Mouse (Mus musculus) spleen, postnatal 10 days (tissue): ENCODE results near the gene Zfp661.

Experiments
- DNase-seq, 2 experiments: peaks; one replicate each; pipeline ENCODE4 v3.0.0; 2021 to 2022; ENCODE audit warnings: low spot score in 2 of 2

The Zfp661 gene

DNA sequence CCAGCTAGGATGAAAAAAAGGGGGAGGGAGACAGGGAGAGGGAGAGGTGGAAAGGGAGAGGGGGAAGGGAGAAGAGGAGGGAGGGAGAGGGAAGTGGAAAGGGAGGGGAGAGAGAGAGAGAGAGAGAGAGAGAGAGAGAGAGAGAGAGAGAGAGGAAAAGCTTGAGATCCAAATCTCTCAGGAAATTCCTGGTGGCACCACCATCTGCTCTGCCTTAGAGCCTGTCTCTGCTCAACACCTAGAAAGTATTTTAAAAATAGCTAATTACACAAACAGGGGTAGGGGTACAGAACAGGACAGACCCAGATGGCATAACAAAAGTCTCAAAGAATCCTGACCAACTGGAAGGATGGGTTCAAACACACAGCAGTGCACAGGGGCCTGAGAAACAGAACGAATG, 36.4 kb downstream of the Zfp661 start:
- DNase-seq = no peak

DNA sequence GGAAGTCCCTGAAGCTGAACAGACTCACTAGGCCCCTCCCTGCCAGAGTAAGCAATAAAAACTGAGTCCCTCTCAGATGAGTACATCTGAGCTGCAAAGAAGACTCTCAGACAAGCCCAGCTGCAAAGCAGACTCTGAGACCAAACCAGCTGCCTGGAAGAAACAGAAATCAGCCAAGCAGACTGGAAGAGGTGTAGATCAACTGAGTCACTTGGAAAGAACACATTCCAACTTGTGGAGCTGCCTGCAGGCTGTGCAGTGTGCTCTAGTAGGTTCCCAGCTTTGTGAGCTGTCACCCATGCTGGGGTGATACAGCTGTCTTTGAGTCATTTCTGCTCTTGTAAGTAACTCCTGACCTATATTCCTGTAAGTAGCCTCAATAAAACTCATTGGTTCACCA, 37.2 kb downstream of the Zfp661 start:
- no peak for DNase-seq

DNA sequence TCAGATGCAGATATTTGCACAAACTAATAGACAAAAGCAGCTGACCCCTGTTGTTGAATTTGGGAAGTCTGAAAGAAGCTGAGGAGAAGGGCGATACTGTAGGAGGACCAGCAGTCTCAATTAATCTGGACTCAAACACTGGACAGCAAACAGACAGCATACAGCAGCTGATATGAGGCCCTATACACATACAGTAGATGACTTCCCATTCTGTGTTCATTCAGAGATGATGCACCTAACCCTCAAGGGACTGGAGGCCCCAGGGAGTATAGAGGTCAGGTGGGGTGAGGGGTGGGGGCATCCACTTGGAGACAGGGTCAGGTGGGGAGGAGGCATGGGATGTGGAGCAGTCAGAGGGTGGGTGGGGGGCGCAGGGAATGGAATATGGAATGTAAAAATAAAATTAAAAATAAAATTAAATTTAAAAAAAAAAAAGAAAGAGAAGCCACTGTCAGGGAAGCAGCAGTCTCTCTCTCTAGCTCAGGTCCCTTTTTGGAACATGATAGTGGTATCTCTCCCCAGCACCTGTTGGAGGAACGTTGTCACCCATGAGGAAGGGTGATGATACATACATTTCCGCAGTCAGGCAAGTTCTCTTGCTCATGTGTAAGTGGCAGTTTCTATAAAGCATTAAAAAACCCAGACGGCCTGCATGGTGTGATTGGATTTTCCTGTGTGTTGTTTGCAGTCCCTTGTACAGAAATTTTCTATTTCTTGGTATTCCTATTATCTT, 38.4 kb downstream of the Zfp661 start:
- no peak for DNase-seq

DNA sequence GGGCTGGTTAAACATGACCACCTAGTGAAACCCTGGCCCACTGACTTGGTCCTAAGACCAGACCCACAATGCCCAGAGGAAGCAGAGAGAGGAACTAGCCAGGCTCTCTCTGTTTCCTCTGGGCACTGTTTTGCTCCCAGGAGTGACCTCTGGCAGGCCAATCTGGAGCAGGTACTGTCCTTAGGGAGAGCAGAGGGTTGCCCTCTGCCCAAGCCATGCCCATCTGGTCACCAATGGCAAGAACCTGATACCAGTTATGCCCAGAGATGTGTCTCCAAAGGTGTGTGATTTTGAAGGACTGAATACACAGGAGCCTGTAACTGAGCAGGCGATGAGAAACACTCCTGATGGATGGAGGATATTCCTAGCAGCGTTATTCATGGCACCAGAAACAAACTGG, 45.2 kb downstream of the Zfp661 start:
- DNase-seq = no peak

DNA sequence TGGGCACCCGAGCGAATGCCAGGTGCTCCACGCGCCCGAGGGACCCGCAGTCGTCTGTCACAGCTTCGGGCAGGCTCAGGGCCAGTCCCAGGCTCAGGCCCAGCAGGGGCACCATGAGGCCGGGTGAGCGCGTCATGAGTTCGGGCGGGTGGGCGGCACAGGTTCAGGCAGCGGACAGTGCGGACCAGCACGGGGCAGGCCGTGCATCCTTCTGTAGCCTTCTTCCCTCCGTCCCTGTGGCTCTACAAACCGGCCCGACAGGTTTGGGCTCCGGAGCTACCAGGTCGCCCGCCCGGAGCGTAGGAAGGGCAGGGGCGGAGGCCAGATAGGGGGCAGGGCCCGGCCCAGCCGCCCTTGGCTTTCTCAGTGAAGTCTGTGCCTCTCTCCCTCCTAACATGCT, 45.7 kb downstream of the Zfp661 start, which contains the start of gene Prom2:
Gene Prom2 (minus strand): TSS at position 283 of the 400 bp plus-strand sequence.
- no peak for DNase-seq

DNA sequence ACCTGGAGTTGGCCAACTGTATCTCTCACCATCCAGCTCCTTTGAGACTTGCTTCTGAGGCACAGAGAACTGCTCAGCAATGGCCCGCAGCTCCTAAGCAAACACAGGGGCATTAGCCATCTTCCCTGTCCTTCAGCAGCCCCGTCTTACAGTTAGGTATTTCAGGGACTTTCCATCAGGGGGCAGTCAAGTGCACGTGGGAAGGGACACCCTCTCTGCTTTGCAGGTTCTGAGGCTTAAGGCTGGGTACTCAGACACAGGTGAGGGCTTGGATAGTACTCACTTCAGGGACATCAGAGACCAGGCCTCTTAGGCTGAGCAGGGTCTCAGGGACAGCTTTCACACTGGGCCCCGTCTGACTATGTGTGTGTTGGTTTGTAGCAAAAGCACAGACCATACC, 47.4 kb downstream of the Zfp661 start:
- no peak for DNase-seq

DNA sequence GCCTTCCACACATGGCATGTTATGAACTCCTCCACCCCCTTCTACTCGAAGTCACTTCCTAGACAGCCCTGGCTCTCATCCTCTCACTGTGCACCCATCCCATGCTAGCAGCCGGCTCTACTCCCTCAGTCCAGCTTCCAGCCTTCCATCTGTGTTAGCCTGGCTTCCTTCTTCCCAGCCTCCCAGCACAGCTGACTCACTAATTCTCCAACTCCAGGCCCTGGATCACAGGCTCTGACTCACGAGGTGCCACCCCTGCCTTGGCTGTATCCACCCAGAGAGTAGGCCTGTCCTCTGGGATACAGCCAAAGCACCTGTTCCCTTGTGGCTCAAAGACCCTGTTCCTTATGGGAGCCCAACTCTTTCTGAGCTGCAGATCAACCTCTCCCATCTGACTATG, 49.3 kb downstream of the Zfp661 start:
- no peak for DNase-seq

DNA sequence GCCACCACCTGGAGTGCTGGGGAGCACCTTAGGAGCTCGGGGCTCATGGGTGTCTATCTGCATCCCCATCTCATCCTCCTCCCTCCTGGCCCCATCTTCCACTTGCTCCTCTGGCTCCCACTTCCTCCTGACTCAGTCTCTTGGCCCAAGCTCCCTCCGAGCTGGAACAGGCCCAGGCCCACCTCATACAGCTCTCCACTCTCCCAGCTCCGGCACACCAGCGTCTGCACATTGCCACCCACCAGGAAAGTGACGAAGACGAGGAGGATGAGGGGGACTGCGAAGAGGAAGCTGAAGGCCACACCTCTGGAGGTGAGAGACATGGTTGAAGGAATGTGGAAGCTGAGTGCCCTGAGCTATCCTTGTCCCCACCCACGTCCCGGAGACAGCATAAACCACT, 51.5 kb downstream of the Zfp661 start:
- DNase-seq = no peak

DNA sequence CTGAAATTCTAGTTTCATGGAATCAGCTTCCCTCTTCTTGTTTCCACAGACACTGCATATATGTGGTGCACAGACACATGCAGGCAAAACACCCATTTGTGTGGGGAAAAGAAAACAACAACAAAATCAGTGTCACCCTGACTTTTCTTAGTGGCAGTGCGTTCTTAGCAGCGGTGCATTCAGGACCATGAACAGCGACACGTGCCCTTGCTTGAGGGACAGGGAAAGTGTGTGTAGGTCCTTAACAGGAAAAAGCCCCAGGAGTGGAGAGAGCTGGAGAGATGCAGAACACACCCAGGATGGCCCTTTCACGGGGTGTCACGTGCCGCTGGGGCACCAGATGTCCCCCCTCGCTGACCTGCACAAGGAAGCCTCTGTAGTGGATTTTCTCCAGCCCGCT, 54.5 kb downstream of the Zfp661 start:
- DNase-seq = peak in 1 of 2 experiments; percentile 35

DNA sequence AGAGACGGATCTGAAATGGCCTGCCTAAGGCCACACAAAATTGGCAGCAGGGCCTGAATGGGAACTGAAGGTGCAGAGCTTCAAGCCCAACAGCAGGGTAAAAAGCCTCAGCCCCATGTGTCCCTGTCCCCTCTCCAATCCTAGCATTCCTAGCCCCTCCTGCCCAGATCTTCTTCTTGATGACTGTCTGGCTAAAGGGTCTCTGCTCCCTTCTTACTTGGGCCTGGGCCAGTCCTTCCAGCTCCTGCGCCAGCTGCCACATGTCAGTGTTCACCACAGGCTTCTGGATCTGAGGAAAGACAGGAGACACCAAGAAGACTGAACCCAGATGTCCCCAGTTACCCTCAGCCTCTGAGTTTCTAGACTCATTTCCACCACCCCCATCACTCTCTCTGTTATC, 55.3 kb downstream of the Zfp661 start:
- no peak for DNase-seq

DNA sequence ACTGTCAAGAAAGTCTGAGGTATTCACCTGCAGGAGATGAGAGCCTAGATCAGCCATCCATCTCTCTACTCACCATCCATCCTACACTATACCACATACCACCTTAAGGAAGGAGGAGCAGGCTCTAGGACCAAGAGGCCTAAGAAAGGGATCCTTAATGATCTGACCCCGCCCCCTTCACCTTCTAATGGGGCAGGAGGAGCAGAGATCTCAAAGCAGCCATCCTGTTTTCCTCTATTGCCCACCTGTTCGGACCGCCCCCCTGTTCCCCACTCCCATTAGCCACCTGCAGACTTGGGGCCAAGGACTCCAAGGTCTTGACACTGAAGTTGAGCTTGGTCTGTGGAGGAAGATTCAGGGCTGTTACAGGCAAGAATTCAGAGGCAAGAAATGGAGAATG, 56.5 kb downstream of the Zfp661 start:
- DNase-seq = no peak

DNA sequence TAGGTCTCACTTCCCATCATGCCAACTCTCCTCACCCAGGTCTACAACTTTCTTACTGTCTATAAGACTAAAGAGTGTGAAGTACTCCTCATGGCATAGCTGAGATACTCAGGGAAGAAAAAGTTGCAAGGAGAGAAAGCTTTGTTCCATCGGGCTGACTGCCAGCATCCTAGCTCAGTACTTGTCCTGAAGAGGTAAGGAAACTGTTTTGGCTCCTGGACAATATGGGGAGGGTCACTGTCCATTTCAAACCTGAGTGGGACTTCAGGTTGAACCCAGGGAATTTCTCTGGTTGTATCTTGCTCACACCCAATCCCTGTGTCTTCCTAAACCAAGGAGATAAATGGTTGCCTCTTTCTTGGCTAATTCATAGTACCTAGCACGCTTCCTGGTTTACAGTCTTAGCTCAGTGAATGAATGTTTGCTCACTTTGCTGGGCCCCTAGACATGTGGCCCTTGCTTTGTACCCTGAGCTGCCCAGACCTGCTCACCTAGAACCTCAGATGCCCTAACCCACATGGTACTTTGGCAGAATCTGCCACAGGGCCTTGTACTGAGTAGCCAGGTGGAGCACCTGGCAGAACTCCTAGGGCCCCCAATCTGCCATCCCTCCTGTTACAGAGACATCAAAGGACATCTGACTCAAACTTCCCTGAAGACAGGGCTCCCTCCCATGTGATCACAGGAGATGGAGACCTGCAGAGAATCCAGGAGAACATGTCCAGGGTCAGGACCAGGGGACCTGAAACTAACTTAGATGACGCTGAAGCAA, 61.7 kb downstream of the Zfp661 start:
- DNase-seq = no peak
